Mouse (Mus musculus) monocyte, adult 5-6 weeks (primary cell): ENCODE measurements around the gene Tmem151b. TPM values are rescaled to one million over a fixed set of nuclear protein-coding genes. Genes with fewer than 3 reads are reported as not detected.

Experiments
- ATAC-seq: fragments of 153-309, 156-312 bp; replicated peaks from 2 replicates; pipeline ENCODE4 v1.8.0; 2017; ENCODE audit warnings: mild to moderate bottlenecking; ENCODE audit not compliant: low TSS enrichment, insufficient number of reproducible peaks, severe bottlenecking, poor library complexity, low FRiP score
- total RNA-seq: library from RNA; stranded (forward); fragments of 200-1000, 200-491, 200-594 nt; gene quantifications from 3 replicates; pipeline ENCODE4 v1.2.3, GENCODE M21; 2017

The Tmem151b gene
- total RNA-seq: 0.10 to 0.32 TPM in 2 of 3 replicates, not detected in the other

- ATAC-seq: no peak
Measured at GRCm38 (mm10) chr17:45549617-45550181, at the start of gene Tmem151b. Gene Tmem151b (minus strand): TSS chr17:45549677.

- ATAC-seq: no peak
Measured at GRCm38 (mm10) chr17:45598891-45599290, 49.4 kb upstream of the Tmem151b start.

GRCm38 (mm10) chr17:45598376-45598775 is 48.9 kb upstream of the Tmem151b start:
- no peak for ATAC-seq

GRCm38 (mm10) chr17:45597787-45598186 is 48.3 kb upstream of the Tmem151b start:
- ATAC-seq: 0 out of 2 replicates have a peak, but pooled peaks have one; percentile 33

GRCm38 (mm10) chr17:45596631-45597396 is 47.3 kb upstream of the Tmem151b start:
- ATAC-seq: peak; percentile 59

GRCm38 (mm10) chr17:45595736-45596390 is 46.4 kb upstream of the Tmem151b start:
- no peak for ATAC-seq

GRCm38 (mm10) chr17:45594881-45595735 is 45.6 kb upstream of the Tmem151b start:
- no peak for ATAC-seq

- ATAC-seq: no peak
Measured at GRCm38 (mm10) chr17:45594195-45594594, 44.7 kb upstream of the Tmem151b start.

- ATAC-seq: no peak
Measured at GRCm38 (mm10) chr17:45593479-45593878, 44.0 kb upstream of the Tmem151b start.

- no peak for ATAC-seq
Measured at GRCm38 (mm10) chr17:45592606-45593431, 43.3 kb upstream of the Tmem151b start.

GRCm38 (mm10) chr17:45591701-45592605 is 42.5 kb upstream of the Tmem151b start:
- ATAC-seq: no peak

- ATAC-seq: no peak
Measured at GRCm38 (mm10) chr17:45590410-45590809, 40.9 kb upstream of the Tmem151b start.

GRCm38 (mm10) chr17:45589844-45590243 is 40.4 kb upstream of the Tmem151b start:
- ATAC-seq: no peak

- ATAC-seq: no peak
Measured at GRCm38 (mm10) chr17:45589236-45589635, 39.8 kb upstream of the Tmem151b start.

GRCm38 (mm10) chr17:45588370-45588769 is 38.9 kb upstream of the Tmem151b start:
- ATAC-seq: no peak

- ATAC-seq: no peak
Measured at GRCm38 (mm10) chr17:45586449-45586837, 37.0 kb upstream of the Tmem151b start.
